Mouse (Mus musculus): ENCODE data around the gene Pcnt. TPM values are rescaled to one million over a fixed set of nuclear protein-coding genes. Genes with fewer than 3 reads are reported as not detected.

Gene Pcnt
- 107 and 142 TPM in 2 replicates for total RNA-seq (2012; rRNA removed)

DNA sequence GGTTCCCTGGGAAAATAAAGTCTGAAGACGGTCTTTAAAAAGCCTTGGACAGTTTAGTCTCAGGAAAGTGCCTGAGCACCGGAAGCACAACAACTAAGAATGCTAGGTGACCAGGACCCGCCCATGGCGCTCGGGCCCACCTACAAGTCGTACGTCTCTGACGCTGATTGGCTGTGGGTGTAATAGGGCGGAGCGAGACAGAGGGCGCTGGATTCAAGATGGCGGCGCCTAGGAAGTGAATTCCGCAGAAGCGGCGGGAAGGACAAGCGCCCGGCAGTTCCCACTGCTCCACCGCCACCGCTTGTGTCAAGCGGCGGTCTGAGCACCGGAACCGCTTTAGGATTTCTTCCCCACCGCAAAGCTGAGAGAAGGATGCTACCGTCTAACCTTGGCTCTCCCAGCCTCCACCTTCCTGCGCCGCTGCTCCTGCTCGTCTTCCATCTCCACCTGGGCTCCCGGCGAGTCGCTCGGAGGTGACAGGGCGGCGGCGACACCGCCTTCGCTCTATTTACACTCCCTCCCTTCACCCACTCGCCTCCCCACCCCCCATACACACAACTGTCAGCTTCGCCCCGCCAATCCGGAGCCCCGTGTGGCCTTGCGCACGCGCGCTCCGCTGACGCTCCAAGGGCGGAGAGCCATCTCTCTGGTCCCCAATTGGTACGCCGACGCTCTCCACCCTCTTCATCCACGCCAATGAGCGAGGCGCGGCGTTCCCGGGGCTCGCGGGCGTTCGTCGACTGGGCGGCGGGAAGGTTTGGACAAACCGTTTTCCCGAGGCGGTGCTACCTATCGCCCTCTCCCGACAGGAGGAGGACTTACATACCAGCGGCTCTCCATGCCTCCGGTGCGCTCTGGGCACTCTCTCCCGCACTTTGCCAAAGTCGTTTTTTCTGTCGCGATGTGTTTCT, at the start of gene Pcnt:
Gene Pcnt (minus strand): TSS at position 609 of the 911 bp plus-strand sequence.
- H3K36me3 ChIP-seq (ENCODE audit: control insufficient read depth, insufficient read depth, low read length, poor library complexity, severe bottlenecking), result peaks cover 13% of the 10 kb centered on the region
- TF ChIP-seq MAFK (IDR thresholded peaks at IDR 0.05; ENCODE audit: insufficient read depth, low read depth, low read length) (no peak), ZNF384 (IDR thresholded peaks at IDR 0.05; ENCODE audit: low read depth, low read length) (no peak), CHD2 (IDR thresholded peaks at IDR 0.05; ENCODE audit: low read depth, low read length) (peak; percentile 95), HCFC1 (IDR thresholded peaks at IDR 0.05; ENCODE audit: borderline replicate concordance, insufficient read depth, low read length) (peak; percentile 69; the same call in 1 of the 2 replicates), ZC3H11A (IDR thresholded peaks at IDR 0.05; ENCODE audit: borderline replicate concordance, low read depth, low read length) (no peak)
- in situ Hi-C loops (cut with MboI; ENCODE audit: low sequenced_read_pairs in 2 of 2, unreplicated experiment in 2 of 2), result no loop called here

DNA sequence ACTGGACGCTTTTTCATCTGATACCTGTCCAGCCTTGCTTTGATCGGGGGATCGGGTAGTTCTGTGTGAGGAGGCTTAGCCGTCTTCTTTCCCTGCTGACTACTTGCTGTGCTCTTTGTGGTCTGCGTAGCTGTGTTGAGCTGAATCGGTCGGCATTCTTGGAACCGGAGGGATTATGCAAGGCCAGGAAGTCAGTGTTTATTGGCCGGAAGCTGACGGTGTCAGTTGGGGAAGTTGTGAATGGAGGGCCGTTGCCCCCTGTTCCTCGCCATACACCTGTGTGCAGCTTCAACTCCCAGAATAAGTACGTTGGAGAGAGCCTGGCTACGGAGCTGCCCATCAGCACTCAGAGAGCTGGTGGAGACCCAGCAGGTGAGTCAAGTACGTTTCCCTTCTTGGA, 46.6 kb upstream of the Pcnt start:
- H3K9me3 ChIP-seq (ENCODE audit: control insufficient read depth, insufficient read depth, low read depth, low read length), result no peaks in the 10 kb centered on the region
- H3K4me1 ChIP-seq (ENCODE audit: control insufficient read depth in 2 of 2, insufficient read depth in 2 of 2, low read length in 2 of 2, poor library complexity in 1 of 2), result peaks cover 0 to 2% of the 10 kb centered on the region in 2 experiments; a peak in 1 of 4 replicates
- H3K27ac ChIP-seq (ENCODE audit: insufficient read depth, low read depth, low read length, poor library complexity, severe bottlenecking), result no peak overlapping the region
- H3K4me3 ChIP-seq (ENCODE audit: insufficient read depth in 1 of 2, low read depth in 1 of 2, low read length in 2 of 2, poor library complexity in 1 of 2, severe bottlenecking in 1 of 2), result no peak overlapping the region
- in situ Hi-C loops (cut with MboI; ENCODE audit: low sequenced_read_pairs in 2 of 2, unreplicated experiment in 2 of 2), result no loop called here
- TF ChIP-seq CHD2 (IDR thresholded peaks at IDR 0.05; ENCODE audit: low read depth, low read length), result no peak
- H3K9ac ChIP-seq (ENCODE audit: insufficient read depth, low read depth, low read length, poor library complexity, severe bottlenecking), result no peak overlapping the region
- DNase-seq (ENCODE audit: low read depth, low spot score), result no peak
- H3K36me3 ChIP-seq (ENCODE audit: control insufficient read depth, insufficient read depth, low read length, poor library complexity, severe bottlenecking), result peaks cover 66% of the 10 kb centered on the region

More for the DNA sequence above, at the start of gene Pcnt:
- peak within 1 kb of the TSS; percentile 98 for H3K27ac ChIP-seq (ENCODE audit: insufficient read depth, low read depth, low read length, poor library complexity, severe bottlenecking)
- peak; percentile 96 for DNase-seq (ENCODE audit: low read depth, low spot score)
- H3K9me3 ChIP-seq (ENCODE audit: control insufficient read depth, insufficient read depth, low read depth, low read length), result no peaks in the 10 kb centered on the region
- H3K9ac ChIP-seq (ENCODE audit: insufficient read depth, low read depth, low read length, poor library complexity, severe bottlenecking), result peak within 1 kb of the TSS; percentile 98
- peak within 1 kb of the TSS; percentile 94 to 96 for H3K4me3 ChIP-seq (ENCODE audit: insufficient read depth in 1 of 2, low read depth in 1 of 2, low read length in 2 of 2, poor library complexity in 1 of 2, severe bottlenecking in 1 of 2)
- peaks cover 3 to 19% of the 10 kb centered on the region in 2 experiments; a peak in 3 of 4 replicates for H3K4me1 ChIP-seq (ENCODE audit: control insufficient read depth in 2 of 2, insufficient read depth in 2 of 2, low read length in 2 of 2, poor library complexity in 1 of 2)

DNA sequence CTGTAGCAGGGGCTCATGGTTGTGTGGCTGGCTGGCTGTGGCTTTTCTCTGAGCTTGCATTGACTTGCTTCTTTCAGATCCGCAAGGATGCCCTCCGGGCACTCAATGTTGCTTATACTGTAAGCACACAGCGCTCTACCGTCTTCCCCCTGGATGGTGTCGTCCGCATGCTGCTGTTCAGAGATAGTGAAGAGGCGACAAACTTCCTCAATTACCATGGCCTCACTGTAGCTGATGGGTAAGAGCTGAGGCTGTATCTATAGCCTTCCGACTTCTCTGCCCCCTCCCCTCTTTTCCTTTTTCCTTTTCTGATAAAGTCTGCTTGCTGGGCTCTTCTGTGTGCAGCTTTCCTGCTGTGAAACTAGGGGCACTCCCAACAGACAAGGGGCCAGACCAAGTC, 45.7 kb upstream of the Pcnt start:
- peaks cover 64% of the 10 kb centered on the region for H3K36me3 ChIP-seq (ENCODE audit: control insufficient read depth, insufficient read depth, low read length, poor library complexity, severe bottlenecking)

DNA sequence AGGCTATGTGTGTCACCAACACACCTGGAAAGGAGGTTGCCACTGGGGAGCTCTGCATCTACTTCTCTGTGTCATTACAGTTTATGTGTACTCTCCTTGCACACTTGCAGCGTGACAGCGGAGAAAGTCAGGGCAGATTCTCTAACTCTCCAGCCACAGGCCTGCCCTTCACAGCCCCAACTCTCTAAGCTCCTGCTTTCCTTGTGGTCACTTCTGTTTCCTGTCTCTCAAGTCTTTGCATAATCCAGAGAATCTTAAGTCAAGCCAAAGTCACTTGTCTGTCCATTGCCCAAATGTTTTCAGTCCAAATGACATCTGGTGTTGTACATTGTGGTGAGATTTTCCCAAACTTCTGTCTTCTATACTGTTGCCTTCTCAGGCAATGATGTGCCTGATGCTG, 43.7 kb upstream of the Pcnt start:
- Histone ChIP-seq H3K4me1 (ENCODE audit: control insufficient read depth in 2 of 2, insufficient read depth in 2 of 2, low read length in 2 of 2, poor library complexity in 1 of 2) (no peaks in the 10 kb centered on the region; a peak in 1 of 4 replicates), H3K4me3 (ENCODE audit: insufficient read depth in 1 of 2, low read depth in 1 of 2, low read length in 2 of 2, poor library complexity in 1 of 2, severe bottlenecking in 1 of 2) (no peak overlapping the region), H3K9ac (ENCODE audit: insufficient read depth, low read depth, low read length, poor library complexity, severe bottlenecking) (no peak overlapping the region), H3K27ac (ENCODE audit: insufficient read depth, low read depth, low read length, poor library complexity, severe bottlenecking) (no peak overlapping the region), H3K36me3 (ENCODE audit: control insufficient read depth, insufficient read depth, low read length, poor library complexity, severe bottlenecking) (peaks cover 73% of the 10 kb centered on the region), H3K9me3 (ENCODE audit: control insufficient read depth, insufficient read depth, low read depth, low read length) (no peaks in the 10 kb centered on the region)
- DNase-seq (ENCODE audit: low read depth, low spot score), result no peak
- TF ChIP-seq ZNF384 (IDR thresholded peaks at IDR 0.05; ENCODE audit: low read depth, low read length) (no peak), CHD2 (IDR thresholded peaks at IDR 0.05; ENCODE audit: low read depth, low read length) (no peak), MAFK (IDR thresholded peaks at IDR 0.05; ENCODE audit: insufficient read depth, low read depth, low read length) (no peak), ZC3H11A (IDR thresholded peaks at IDR 0.05; ENCODE audit: borderline replicate concordance, low read depth, low read length) (no peak), HCFC1 (IDR thresholded peaks at IDR 0.05; ENCODE audit: borderline replicate concordance, insufficient read depth, low read length) (no peak)
- in situ Hi-C loops (cut with MboI; ENCODE audit: low sequenced_read_pairs in 2 of 2, unreplicated experiment in 2 of 2), result no loop called here

More for the DNA sequence above, 45.7 kb upstream of the Pcnt start:
- Histone ChIP-seq H3K27ac (ENCODE audit: insufficient read depth, low read depth, low read length, poor library complexity, severe bottlenecking) (no peak overlapping the region), H3K4me3 (ENCODE audit: insufficient read depth in 1 of 2, low read depth in 1 of 2, low read length in 2 of 2, poor library complexity in 1 of 2, severe bottlenecking in 1 of 2) (no peak overlapping the region), H3K4me1 (ENCODE audit: control insufficient read depth in 2 of 2, insufficient read depth in 2 of 2, low read length in 2 of 2, poor library complexity in 1 of 2) (peaks cover 0 to 2% of the 10 kb centered on the region in 2 experiments; a peak in 1 of 4 replicates), H3K9ac (ENCODE audit: insufficient read depth, low read depth, low read length, poor library complexity, severe bottlenecking) (no peak overlapping the region), H3K9me3 (ENCODE audit: control insufficient read depth, insufficient read depth, low read depth, low read length) (no peaks in the 10 kb centered on the region)
- DNase-seq (ENCODE audit: low read depth, low spot score), result no peak
- in situ Hi-C loops (cut with MboI; ENCODE audit: low sequenced_read_pairs in 2 of 2, unreplicated experiment in 2 of 2), result no loop called here
- TF ChIP-seq ZNF384 (IDR thresholded peaks at IDR 0.05; ENCODE audit: low read depth, low read length) (no peak), CHD2 (IDR thresholded peaks at IDR 0.05; ENCODE audit: low read depth, low read length) (no peak), MAFK (IDR thresholded peaks at IDR 0.05; ENCODE audit: insufficient read depth, low read depth, low read length) (no peak), HCFC1 (IDR thresholded peaks at IDR 0.05; ENCODE audit: borderline replicate concordance, insufficient read depth, low read length) (no peak), ZC3H11A (IDR thresholded peaks at IDR 0.05; ENCODE audit: borderline replicate concordance, low read depth, low read length) (no peak)

All from ES-E14 (cell line).